In genomic region chr12:16661459-16661858, GRCm38 (mm10) we compare ENCODE assay signal across 25 mouse cellular contexts. TPM values are rescaled to one million over a fixed set of nuclear protein-coding genes. Genes with fewer than 3 reads are reported as not detected.
A peak's percentile ranks its signal among the peaks of the same experiment; 100 is the strongest.
DNase-seq lines count a peak whose midpoint lies in the region; ATAC-seq lines count a peak whose summit lies in the region.
"Had no signal": no experiment of that assay in that cellular context is flagged by ENCODE, and none has a peak within 500 bp of the region (broad histone marks: within the 10 kb centered on the region; RNA-seq: fewer than 3 reads in every experiment).

No protein-coding gene starts in this region.

- DNase-seq in adrenal gland, adult (ENCODE audit: inconsistent age in 2 of 2, low spot score in 1 of 2): peak; percentile 48 to 53
- DNase-seq in adrenal gland, adult 8-10 months: no peak
- peak; percentile 20 for DNase-seq in kidney, postnatal 10 days
- peak; percentile 19 for DNase-seq in lung, postnatal 10 days
- DNase-seq in lung, postnatal 25 days (ENCODE audit: low spot score): no peak
- DNase-seq in heart, adult 11 months: no peak
- DNase-seq: B cell, adult 2 months; cerebellum, adult 11-12 months; cerebellum, adult 9-10 months; cerebellum, postnatal 36 days; forebrain, postnatal 0 days; gastrocnemius, postnatal 36 days; heart, adult 18-20 months; heart, postnatal 10 days; heart, postnatal 4 days had no signal

- no peak for ATAC-seq in kidney, embryonic 16.5 days (ENCODE audit: low FRiP score, low TSS enrichment)
- ATAC-seq: activated CD4-positive, CD25-positive, alpha-beta regulatory T cell, adult 4 months; CD4-positive, CD25-positive, alpha-beta regulatory T cell, adult 4 months; forebrain, embryonic 13.5 days; forebrain, postnatal 0 days; hindbrain, embryonic 16.5 days; inflammation-experienced regulatory T-cells, adult 6 months had no signal

- no peak overlapping the region for H3K27ac ChIP-seq in kidney, embryonic 16.5 days (ENCODE audit: low read length)
- H3K27ac ChIP-seq: embryonic facial prominence, embryonic 10.5 days; forebrain, embryonic 13.5 days; heart, embryonic 10.5 days; hindbrain, embryonic 12.5 days had no signal

- H3K4me1 ChIP-seq in kidney, embryonic 16.5 days (ENCODE audit: insufficient read depth, low read length): no peaks in the 10 kb centered on the region
- H3K4me1 ChIP-seq: forebrain, embryonic 13.5 days had no signal

- no peaks in the 10 kb centered on the region for H3K27me3 ChIP-seq in kidney, embryonic 16.5 days (ENCODE audit: insufficient read depth, low read length)
- H3K27me3 ChIP-seq: hindbrain, embryonic 12.5 days had no signal

- no peaks in the 10 kb centered on the region for H3K9me3 ChIP-seq in kidney, embryonic 16.5 days (ENCODE audit: low read length)
- H3K9me3 ChIP-seq: embryonic facial prominence, embryonic 10.5 days; forebrain, embryonic 13.5 days; G1E; heart, embryonic 10.5 days; hindbrain, embryonic 12.5 days had no signal

- H3K4me2 ChIP-seq in kidney, embryonic 16.5 days (replicated peaks; ENCODE audit: low read depth, low read length): no peak overlapping the region
- H3K4me2 ChIP-seq: forebrain, embryonic 13.5 days; hindbrain, embryonic 12.5 days had no signal

- H3K36me3 ChIP-seq in kidney, embryonic 16.5 days (ENCODE audit: insufficient read depth, low read length): no peaks in the 10 kb centered on the region
- H3K36me3 ChIP-seq: embryonic facial prominence, embryonic 10.5 days; G1E; heart, embryonic 10.5 days; hindbrain, embryonic 12.5 days had no signal

- WGBS in kidney, embryonic 16.5 days: 81% methylated on average over 10 of the region's 10 CpGs

- H3K4me3 ChIP-seq in kidney, embryonic 16.5 days (ENCODE audit: low read length): no peak overlapping the region
- H3K4me3 ChIP-seq: embryonic facial prominence, embryonic 10.5 days; forebrain, embryonic 13.5 days; heart, embryonic 10.5 days; hindbrain, embryonic 12.5 days had no signal

- no peak overlapping the region for H3K9ac ChIP-seq in kidney, embryonic 16.5 days (replicated peaks; ENCODE audit: low read length)
- H3K9ac ChIP-seq: forebrain, embryonic 13.5 days; forebrain, postnatal 0 days; hindbrain, embryonic 12.5 days had no signal

RNA-seq across cellular contexts. Expression of gene Ntsr2, which starts 8.3 kb away (rescaled TPM):
- 1 to 10 TPM in 1 of 4 experiments, under 1 TPM in 3; 0.41 to 1.6 (median 0.93) TPM for total RNA-seq in adrenal gland, adult 8-10 months (2022)
- 0.34 and 0.63 TPM in 2 replicates for polyA plus RNA-seq in kidney, embryonic 16.5 days (2015; fragmentation: Nextera tagmentation; extraction: Ambion mirVana)
- polyA plus RNA-seq: activated CD4-positive, CD25-positive, alpha-beta regulatory T cell, adult 4 months; CD4-positive, CD25-positive, alpha-beta regulatory T cell, adult 4 months; embryonic facial prominence, embryonic 10.5 days; G1E; heart, embryonic 10.5 days; inflammation-experienced regulatory T-cells, adult 6 months had no signal

RNA-seq across cellular contexts. Expression of gene Lpin1, which starts 50.7 kb away (rescaled TPM):
- total RNA-seq in adrenal gland, adult 8-10 months (2022): 10 to 100 TPM; 38.8 to 80.7 (median 50.8) TPM
- 5.7 and 6.8 TPM in 2 replicates for polyA plus RNA-seq in kidney, embryonic 16.5 days (2015; fragmentation: Nextera tagmentation; extraction: Ambion mirVana)

Comparison
In these comparisons a context has a peak if more than half of its experiments do, and no peak if none do; other contexts are left out.
1. DNase-seq: peak in adrenal gland, adult (2 of 2), kidney, postnatal 10 days (single experiment) and lung, postnatal 10 days (single experiment); none in adrenal gland, adult 8-10 months (single experiment), lung, postnatal 25 days (single experiment) and heart, adult 11 months (single experiment).